Mouse (Mus musculus): ENCODE measurements at regions not wholly inside any gene's neighbourhood (a gene's known extent, or its start where the extent isn't known, plus 50 kb on each side); places are given as distances from the start of the nearest gene placed in this dataset.
"Not testable (repeated sequence)": the region's sequence is repeated elsewhere in the genome, so short reads cannot be mapped to it uniquely, and the experiment has no call there.

DNA sequence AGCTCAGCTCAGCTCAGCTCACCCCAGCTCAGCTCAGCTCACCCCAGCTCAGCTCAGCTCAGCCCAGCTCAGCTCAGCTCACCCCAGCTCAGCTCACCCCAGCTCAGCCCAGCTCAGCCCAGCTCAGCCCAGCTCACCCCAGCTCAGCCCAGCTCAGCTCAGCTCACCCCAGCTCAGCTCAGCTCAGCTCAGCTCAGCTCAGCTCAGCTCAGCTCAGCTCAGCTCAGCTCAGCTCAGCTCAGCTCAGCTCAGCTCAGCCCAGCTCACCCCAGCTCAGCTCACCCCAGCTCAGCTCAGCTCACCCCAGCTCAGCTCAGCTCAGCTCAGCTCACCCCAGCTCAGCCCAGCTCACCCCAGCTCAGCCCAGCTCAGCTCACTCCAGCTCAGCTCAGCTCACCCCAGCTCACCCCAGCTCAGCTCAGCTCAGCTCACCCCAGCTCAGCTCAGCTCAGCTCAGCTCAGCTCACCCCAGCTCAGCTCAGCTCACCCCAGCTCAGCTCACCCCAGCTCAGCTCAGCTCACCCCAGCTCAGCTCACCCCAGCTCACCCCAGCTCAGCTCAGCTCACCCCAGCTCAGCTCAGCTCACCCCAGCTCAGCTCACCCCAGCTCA, 64.6 kb upstream of the Adam6b start:
- DNase-seq, result not testable (repeated sequence)

DNA sequence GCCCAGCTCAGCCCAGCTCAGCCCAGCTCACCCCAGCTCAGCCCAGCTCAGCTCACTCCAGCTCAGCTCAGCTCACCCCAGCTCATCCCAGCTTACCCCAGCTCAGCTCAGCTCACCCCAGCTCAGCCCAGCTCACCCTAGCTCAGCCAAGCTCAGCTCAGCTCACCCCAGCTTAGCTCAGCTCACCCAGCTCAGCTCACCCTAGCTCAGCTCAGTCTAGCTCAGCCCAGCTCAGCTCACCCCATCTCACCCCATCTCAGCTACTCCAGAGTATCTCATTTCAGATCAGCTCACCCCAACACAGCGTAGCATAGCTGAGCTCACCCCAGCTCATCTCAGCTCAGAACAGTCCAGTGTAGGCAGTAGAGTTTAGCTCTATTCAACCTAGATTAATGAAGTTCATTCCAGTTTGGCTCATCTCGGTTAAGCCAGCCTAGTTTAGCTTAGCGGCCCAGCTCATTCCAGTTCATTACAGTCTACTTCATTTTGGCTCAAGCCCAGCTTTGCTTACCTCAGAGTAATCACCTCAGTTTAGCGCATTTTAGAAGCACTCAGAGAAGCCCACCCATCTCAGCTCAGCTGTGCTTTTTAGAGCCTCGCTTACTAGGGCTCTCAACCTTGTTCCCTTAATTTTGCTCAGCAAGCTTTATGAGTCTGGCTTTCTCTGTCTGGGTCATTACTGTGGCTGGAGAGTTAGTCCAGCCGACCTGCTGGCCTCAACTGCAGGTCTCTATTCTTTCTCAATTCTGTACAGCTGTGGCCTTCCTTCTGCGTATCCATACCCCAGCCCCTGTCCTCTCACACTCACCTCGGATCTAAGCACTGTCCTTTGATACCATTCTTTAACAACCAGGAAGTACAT, 63.9 kb upstream of the Adam6b start:
- no peak for DNase-seq

DNA sequence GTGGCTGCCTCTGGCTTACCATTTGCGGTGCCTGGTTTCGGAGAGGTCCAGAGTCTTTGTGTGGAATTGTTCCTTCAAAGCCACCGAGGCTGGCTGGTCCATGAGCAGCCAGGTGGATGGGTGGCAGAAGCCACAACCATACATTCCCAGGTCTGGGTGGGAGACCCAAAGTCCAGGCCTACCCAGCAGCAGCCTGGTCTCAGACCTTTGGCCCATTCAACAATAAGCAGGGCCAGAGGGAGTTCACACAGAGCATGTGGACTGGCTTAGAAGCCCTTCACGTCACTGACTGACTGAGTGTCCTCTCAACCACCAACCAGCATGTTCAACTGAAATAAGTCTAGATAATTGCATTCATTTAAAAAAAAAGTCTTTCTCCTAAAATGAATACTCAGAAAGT, 62.7 kb upstream of the Adam6b start:
- no peak for DNase-seq

DNA sequence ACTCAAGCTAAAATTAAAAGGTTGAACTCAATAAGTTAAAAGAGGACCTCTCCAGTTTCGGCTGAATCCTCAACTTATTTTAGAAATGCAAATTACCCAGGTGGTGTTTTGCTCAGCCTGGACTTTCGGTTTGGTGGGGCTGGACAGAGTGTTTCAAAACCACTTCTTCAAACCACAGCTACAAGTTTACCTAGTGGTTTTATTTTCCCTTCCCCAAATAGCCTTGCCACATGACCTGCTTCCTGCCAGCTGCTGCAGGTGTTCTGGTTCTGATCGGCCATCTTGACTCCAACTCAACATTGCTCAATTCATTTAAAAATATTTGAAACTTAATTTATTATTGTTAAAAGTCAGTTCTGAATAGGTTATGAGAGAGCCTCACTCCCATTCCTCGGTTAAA, 62.0 kb upstream of the Adam6b start:
- no peak for DNase-seq

DNA sequence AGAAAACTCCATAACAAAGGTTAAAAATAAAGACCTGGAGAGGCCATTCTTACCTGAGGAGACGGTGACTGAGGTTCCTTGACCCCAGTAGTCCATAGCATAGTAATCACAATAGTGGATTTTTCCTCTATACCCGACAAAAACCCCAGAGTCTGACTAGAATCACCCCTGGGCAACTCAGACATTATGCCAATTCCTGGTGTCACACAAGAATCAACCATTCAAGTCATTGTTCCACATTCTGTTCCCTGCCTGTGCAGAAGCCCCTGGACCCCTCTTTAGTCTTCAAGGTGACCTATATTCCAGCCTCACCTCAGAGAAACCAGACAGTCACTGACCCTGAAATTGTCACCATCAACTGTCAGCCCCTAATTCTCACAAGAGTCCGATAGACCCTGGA, 60.9 kb upstream of the Adam6b start:
- DNase-seq, result no peak

DNA sequence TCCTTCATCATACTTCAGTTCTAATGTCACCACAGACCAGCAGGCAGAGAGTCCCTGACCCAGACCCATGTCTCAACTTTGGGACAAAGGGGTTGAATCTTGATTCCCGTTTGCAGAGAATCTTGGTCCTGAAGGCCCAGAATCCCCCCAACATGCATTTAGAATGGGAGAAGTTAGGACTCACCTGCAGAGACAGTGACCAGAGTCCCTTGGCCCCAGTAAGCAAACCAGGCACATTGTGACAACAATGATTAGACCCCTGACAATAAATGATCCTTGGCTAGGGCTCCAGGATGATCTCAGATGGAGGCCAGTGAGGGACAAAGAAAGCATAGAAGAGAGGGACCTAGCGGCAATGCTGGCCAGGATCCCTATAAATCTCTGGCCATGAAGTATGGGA, 60.4 kb upstream of the Adam6b start:
- DNase-seq, result no peak

DNA sequence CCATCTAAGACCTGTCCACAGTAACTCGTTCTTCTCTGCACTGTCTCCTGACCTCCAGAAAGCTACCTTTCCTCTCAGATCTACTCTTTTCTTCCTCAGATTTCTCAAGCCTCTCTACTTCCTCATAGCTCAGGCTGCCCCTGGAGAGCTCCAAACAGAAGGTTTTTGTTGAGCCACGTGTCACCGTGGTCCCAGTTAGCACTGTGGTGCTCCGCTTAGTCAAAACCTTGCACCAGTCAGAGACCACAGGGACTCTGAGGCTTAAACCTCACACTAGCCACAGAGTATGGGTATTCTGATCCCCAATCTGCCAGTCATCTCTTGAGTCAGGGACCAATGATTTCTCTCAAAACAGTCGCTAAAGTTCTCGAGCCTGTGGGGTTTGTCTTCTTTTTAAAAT, 59.0 kb upstream of the Adam6b start:
- DNase-seq, result no peak
